Mouse (Mus musculus) megakaryocyte progenitor cell, adult 5-6 weeks (primary cell): ENCODE data around the gene Arhgap10. TPM values are rescaled to one million over a fixed set of nuclear protein-coding genes. Genes with fewer than 3 reads are reported as not detected.

Experiments
- ATAC-seq: replicated peaks from 2 replicates; pipeline ENCODE4 v1.8.0; 2016; ENCODE audit warnings: mild to moderate bottlenecking, moderate TSS enrichment, inconsistent platforms; ENCODE audit not compliant: poor library complexity
- total RNA-seq, 2 experiments: library from RNA; stranded (forward) in 1 of 2; stranded (reverse) in 1 of 2; fragments of 157-497, 149-512 nt in 1 of 2; fragments of 200-1000 nt in 1 of 2; gene quantifications; 2 replicates each; pipeline versions ENCODE4 v1.2.3 to v1.2.4; 2015 to 2017

Gene Arhgap10
- total RNA-seq, 2 experiments from 2014 or later, result 6.6 to 12.2 TPM

DNA sequence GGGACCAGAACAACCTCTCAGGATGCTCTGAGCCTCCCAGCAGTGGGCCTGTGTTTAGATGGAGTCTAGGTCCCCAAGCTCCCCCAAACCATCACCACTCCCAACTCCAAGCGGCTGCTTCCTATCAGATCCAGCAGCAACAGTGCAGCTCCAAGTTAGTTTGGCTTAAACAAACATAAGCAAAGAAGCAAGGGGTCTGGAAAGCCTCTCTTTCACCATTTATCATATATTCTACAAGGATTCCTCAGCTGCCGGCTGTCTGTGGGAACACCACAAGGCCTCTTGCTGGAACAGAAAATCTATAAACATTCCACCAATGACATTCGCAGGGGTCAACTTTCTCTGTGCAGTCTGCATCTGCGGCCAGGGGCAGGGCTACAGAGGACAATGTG, 29.5 kb downstream of the Arhgap10 start:
- no peak for ATAC-seq

DNA sequence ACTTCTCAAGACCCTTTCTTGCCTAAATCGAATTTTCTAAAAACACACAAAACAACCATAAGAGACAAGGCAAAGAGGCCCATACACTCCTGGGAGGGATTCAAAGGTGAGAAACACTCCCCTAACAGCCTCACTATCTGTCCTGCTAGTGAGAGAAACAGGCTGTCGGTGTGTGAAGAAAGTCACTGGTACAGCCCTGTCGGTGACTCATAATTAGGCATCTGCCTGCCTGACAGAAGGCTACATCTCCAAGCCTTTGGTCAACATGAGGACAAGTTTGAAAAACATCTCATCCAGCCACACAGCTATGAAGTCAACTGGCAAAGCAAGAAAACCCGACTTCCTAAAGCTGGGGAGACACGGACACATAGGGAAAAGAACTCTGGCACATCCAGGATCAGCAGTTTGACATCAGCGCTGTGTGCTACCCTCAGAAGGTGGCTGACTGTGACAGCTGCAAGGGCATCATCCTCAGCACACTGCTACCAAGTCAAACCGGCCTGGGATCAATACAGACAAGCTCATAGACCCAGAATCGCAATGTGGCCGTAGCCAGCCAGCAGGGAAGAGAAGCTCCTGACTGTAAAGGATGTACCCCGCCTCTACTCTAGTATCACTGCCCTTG, 30.1 kb downstream of the Arhgap10 start:
- no peak for ATAC-seq

DNA sequence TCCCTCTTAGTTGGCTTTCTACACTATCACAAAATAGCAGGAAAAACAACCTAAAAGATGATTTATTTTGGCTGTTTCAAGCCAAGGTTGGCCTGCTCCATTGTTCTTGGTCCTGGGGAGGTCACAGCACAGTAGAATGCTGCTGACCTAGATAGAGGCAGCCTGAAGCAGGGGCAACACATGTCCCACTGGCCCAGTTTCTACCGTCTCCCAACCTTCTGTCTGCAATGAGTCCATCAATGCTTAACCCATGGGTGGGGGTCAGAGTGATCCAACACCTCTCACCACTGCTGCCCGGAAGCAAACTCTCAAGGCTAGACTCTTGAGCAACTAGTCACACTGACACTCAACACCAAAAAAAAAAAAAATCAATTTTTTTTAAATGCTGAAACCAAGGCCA, 31.0 kb downstream of the Arhgap10 start:
- no peak for ATAC-seq

DNA sequence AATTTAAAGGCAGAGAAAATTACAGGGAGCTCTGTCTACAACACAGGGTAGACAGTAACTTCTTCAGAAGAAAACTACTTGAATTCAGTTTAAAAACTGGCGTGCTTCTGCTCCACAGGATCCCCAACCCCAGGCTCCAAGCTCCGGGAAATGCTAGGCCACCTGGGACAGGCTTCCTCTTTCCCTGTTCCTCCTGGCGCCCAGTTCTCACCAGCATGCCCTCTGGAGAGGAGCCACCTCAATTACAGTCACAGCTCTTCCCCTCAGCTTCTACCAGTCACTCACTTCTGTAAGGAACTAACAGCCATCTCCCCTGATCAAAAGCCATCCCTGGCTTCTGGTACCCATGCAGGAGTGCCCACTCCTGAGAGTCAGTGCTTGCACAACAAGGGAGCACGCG, 32.9 kb downstream of the Arhgap10 start:
- ATAC-seq, result peak; percentile 23

DNA sequence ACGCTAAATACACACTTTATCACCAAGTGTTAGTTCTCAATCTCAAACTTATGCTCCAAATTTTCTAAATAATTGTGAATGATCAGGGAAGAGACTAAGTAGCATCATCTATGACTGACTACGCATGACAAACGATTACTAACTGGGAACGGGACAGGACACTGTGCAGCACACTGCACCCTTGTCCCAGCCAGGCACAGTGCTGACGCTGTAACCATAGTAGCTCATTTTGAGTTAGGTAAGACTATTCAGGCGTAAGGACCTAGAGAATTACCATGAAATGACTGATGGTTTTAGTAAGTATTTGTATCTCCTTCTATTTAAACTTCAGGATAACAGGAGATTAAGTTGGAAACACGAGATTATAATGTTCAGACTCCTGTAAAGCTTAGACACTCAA, 33.5 kb downstream of the Arhgap10 start:
- no peak for ATAC-seq

DNA sequence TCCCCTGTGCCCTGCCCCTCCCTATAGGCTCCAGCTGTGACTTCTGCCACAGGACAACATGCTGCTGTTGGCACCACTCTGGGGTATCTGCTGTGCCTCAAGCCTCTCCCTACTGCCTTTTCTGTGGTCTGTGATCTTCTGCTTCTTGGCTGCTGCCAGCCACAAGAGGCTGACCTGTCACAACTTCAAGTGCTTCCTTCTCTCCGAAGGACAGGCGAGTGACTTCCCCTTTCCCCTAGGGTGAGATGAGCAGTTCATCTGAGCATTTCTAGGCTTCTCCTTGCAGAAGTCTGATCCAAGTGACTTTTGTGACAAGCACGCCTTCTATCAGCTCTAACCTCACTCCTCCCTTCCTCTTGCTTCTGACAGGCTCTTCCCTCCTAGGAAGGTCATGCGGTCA, 34.1 kb downstream of the Arhgap10 start:
- peak; percentile 86 for ATAC-seq

DNA sequence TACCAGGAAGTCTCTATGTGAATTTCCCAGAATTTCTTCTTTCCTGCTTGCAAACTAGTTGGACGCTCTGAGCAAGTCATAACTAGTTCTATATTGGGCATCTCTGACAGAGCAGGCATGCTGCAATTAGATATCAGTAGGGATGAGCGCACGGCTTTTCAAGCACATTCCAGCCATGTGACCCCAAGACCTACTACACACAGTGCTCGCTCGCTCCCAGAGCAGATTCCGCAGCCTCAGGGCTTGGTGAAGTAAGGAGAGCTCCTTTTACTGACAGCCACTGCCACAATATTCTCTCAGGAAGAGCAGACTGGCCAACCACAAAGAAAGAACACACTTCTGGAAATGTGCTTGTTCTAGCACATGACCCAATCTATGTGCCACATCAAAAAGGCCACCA, 36.0 kb downstream of the Arhgap10 start:
- no peak for ATAC-seq

DNA sequence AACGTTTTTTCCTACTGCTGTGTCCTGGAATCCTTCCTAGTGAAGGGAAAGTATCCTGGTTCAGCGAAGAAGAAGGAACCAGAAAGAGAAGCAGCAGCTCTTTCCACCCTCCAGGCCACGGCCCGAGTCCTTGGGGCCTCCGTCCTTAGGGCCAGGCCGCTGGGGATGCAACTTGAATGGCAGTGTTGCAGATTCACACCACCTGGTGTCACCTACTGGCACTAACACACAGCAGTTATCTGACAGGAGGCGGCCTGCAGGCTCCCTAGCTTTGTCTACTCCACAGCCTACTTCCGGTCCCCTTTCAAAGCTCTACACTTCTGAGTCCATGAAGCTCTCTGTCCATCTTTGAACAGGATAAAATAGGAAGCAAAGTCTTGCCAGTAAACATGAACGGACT, 37.8 kb downstream of the Arhgap10 start:
- no peak for ATAC-seq

DNA sequence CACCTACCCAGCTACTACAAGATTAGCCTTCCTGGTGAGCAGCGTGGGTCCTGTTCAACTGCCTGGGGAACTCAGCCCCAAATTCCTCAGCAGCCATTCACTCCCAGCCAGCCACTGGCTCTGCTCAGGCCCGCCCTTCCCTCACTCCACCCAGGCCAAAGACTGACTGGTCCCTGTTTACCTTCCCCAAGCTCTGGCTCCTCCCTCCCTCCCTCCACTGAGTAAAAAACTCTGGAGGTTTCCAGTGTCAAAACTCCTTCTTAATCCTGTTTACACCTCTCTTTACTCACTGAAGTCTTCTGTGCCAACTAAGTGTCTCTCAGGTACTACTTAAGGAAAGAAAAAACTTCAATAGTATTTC, 38.9 kb downstream of the Arhgap10 start:
- ATAC-seq, result no peak

DNA sequence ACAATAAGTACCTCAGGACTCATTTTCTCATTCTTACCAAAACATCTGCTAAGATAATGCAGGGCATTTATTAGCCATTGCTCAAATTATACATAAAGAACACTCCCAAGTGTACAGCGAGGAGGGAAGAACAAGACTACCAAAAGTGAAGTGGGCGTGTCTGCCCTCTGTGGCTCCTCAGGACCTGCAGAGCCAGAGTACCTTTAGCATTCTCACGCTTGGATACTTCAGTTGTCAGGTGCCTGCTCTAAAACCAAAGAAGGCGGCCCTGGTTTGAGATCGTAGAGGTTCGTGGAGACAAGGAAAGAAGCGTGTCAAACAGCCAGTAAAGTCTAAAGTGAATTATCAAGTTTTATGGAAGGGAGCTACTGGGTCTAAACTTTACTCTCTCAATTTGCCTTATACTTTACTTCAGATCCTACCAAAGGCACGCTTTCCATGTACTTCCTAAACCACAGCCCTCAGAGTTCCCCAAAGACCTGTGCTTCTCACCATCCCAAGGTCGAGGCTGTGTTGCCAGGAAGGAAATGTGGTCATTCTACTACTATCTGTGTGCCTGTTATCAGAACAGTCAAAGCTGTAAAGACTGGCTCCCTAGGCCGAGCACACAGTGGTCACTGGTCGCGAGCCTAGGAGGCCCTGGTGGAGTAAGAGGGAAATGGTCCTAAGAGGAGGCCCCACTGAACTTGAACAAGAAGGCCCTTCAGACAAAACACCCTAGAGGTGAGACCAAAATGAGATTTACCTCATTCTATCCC, 39.4 kb downstream of the Arhgap10 start:
- ATAC-seq, result peak; percentile 45

DNA sequence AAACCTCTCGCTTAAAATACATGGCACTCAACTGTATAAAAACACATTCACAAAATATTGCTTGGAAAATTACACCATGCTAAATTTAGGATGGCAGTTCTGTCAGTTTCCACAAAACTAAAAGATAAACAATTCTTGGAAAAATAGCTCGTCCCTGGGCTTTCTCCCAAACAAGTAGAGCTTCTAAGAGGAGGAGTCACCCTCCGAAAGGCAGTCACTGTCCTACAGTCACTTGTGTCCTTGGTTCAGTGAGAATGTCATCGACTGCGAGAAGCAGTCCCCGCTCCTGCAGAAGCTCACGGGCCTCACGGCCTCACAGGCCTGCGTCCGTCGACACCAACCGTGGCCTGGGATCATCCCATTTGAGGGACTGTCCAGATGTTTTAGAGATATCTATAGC, 40.1 kb downstream of the Arhgap10 start:
- ATAC-seq, result no peak

DNA sequence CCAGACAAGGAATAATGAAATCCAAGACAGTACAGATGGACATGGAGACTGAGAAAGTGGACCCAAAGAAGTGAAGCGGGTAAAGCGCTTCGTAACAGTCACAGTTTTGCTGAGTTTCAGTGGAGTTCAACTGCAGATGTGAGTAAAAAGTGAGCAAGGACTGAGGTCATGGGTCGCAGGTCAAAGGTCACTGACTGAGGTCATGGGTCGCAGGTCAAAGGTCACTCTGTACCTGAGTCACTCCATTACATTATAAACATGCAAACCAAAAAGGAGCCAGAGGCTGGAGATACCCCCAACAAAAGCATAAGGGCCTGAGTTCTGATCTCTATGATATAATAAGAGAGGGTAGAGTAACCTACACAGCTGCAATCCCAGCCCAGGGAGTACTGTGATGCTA, 43.1 kb downstream of the Arhgap10 start:
- no peak for ATAC-seq

DNA sequence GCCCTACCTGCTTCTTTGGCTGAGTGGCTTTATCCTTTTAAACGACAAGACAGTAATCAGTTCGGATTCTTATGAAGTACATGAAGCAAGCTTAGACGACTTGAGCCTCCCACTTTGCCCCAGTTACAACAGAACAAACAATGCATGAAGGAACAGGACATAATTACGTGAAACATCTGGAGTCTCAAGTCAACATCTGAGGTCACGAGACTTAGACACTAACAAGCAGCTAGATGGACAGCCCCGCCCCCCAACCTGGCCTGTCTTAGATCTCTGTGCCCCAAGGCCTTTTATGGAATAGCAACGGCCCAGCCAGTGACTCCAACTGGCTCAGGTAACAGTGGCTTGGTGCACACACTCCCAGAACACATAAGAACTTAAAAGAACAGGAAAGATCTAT, 44.0 kb downstream of the Arhgap10 start:
- no peak for ATAC-seq

DNA sequence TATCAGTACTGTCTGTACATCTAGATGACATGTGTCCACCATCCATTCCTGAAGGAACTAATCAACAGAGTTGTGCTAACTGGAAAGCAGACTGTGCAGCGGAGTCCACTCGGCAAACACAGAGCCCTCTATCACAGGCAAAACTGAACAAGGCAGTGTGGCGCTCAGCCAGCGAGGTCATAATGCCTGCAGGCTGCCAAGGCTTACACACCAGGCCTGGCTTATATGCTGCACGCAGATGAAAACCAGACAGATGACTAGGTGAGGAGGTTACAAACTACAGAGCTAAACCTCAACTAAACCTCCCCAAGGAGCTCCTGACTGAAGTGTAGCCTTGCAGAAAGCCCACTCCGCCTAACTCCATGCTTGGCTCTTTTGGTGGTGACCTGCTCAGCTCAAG, 44.4 kb downstream of the Arhgap10 start:
- ATAC-seq, result no peak

DNA sequence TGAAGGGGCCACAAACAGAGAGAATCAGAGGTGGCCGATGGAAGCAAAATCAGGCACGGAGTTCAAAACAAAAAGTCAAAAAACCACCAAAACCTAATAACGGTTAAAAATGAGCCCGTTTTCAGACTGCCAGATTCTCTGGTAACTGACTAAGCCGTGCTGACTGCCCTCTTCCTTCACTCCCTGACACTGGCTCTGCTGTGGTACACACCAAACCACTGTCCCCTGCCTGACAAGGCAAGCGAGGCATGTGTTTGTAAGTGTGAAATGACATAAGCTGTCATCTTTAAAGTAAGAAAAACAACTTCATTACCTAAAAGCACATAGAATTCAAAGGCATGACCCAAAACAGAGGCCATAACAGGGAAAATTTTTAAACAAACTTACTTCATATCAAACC, 56.4 kb downstream of the Arhgap10 start:
- no peak for ATAC-seq

DNA sequence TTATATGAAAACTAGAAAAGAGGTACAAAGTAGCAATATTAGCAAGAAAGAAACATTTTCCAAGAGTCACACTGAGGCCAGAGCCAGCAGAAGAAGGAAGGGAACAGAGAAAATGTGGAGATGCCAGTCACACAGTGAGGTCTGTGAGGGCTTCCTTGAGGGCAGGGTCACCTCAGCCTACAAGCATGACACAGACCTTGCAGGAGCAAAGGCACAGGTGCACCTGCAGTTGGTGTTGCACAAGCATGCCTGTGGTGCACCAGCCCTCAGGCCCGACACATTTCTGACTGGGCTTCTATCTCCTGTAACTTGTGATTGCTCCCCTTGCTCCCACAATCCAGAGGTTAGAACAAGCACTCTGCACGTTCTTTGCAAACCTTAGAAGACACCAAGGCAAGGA, 57.4 kb downstream of the Arhgap10 start:
- no peak for ATAC-seq

DNA sequence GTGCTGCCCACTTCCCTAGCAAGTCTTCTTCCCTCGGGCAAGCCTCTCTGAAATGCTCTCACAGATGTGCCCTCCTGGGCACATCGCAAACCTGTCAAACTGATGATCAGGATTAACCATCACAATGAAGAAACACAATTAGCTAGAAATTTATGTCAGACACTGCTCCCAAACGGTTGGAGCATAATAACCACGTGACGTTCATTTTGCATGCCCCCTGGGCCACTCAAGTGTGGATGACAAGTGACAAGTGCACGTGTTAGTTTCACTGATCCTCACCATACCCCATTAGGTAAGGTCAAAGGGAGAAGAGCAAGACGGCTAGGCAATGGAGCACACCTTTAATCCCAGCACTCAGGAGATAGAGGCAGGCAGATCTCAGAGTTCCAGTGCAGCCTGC, 58.1 kb downstream of the Arhgap10 start:
- ATAC-seq, result no peak

DNA sequence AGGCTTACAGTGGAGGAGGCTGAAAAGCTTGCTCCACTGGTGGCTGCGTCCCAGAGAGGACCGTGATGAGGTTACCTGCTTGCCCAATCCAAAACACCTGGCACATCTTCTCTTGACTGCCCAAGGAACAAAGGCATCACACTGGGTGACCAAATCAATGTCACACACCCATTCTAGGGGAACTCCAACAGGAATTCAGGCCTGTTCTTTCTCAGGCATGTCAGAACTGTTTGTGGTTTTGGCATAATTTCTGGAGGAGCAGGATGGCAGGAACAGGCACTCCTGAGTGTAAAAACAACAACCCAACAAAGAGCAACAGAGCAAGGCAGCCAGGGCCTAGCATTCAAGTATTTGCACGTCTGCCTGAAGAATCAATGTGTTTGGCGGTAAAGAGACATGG, 59.2 kb downstream of the Arhgap10 start:
- no peak for ATAC-seq

DNA sequence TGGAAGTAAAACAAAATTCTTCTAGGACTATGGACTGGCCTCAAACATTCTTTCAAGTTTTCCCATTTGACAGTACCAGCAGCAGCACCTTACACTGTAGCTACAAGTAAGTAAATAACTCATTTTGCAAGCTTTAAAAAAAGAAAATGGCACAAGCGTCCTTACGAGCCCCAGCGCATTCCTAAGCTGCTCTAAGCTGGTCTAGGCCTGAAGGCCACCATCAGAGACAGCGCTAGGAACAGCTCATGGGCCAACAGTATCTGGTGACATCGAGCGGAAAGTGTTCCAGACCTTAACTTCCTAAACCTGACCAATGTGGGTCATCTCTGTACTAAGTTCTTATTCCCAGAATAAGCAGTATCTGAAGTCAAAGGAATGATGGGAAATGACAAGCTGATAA, 61.5 kb downstream of the Arhgap10 start:
- ATAC-seq, result no peak

DNA sequence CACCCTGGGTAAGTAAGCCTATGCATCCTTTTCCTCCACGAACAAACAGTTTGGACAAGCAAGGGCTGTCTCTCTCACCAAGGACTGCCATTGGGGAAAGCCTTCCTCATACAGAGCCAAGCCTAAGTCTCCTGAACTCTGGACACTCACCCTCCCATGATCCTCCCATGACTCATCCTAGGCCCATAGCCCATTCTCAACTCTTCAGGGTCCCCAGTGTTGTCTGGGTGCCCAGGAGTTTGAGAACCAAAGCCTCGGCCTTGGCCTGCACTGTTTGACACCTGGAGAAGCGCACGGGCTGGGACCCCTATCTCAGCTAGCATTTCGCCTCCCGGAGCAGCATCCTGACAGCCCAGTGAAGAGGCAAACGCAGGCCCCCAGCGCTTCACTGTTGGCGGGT, 63.9 kb downstream of the Arhgap10 start:
- ATAC-seq, result no peak

DNA sequence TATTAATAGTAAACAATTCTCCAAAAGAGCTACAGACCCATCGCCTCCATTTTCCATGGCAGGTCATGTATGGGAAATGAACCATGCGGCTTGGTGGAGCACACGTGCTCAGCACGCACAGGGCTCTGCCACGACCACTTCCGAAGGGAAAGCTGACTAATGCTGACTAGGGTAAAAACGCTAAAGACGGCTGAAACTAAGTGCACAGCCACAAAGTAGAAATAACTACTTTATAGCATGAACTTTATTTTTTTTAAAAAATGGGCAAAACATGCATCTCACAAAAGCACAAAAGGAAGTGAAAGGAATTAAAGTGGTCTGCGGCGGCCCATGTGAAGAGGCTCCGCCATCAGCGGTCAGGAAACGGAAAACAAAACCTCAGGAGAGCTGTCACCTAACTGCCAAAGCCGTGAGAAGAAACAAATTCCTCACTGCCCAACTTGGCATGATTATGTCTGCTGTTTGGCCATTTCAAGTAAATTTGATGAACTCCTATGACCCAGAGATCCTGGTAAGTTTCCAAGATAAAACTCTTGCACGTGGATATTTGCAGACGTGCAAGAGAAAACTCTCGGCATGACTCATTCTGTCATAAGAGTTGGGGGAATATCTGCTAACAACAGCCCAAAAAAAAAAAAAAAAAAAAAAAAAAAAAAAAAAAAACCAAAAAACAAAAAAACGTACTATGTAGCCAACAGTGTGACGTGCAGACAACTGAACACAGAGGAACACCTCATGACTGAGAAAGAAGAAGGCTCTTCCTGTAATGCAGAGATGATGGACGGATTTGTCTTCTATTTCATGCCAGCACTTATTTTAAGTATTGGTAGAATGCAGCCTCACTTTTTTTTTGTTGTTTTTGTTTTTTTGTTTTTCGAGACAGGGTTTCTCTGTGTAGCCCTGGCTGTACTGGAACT, 66.0 kb downstream of the Arhgap10 start:
- ATAC-seq, result peak; percentile 72

DNA sequence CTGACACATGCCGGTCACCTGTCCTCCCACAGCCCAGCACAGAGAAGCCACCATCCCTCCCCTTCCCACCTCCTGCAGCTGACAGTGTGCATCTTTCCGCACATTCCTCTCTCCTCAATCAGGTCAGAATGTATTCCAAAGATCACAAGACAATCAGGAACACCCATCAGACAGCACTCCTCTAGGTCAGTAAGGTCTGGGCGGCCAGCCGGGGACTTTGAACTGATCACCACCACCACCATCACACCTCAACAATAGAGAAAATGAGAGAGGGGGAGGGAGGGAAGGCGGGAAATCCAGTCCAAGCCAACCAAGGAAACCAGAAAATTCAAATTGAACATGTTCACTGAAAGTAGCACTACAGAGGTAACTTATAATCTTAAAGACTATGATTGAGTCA, 66.7 kb downstream of the Arhgap10 start:
- no peak for ATAC-seq
